Mouse (Mus musculus): Measurements from ENCODE around the gene Lyl1.

GRCm38 (mm10) chr8:84740895-84741843, 39.9 kb downstream of the Lyl1 start:
- TF ChIP-seq CTCF (conservative IDR thresholded peaks at IDR 0.05; ENCODE audit: low read length) (no peak), POU5F1 (IDR thresholded peaks at IDR 0.05; ENCODE audit: borderline replicate concordance, low read length) (no peak), NANOG (IDR thresholded peaks at IDR 0.05; ENCODE audit: borderline replicate concordance, low read length) (no peak)

All from E14TG2a.4 (cell line).